Mouse (Mus musculus) bone marrow, adult 2 months (tissue): ENCODE measurements at regions not wholly inside any gene's neighbourhood (a gene's known extent, or its start where the extent isn't known, plus 50 kb on each side); places are given as distances from the start of the nearest gene placed in this dataset.

ENCODE experiments used
- CTCF ChIP-seq: fragments of 200-500 bp; IDR thresholded peaks from 2 replicates; pipeline ENCODE4 v1.5.1; 2011; ENCODE audit warnings: low read length, control low read depth; ENCODE audit not compliant: control insufficient read depth, insufficient read depth
- POLR2A ChIP-seq: fragments of 200-500 bp; IDR thresholded peaks from 2 replicates; pipeline ENCODE4 v1.6.1; 2011; ENCODE audit warnings: low read depth, mild to moderate bottlenecking, control low read depth, low read length, borderline replicate concordance; ENCODE audit not compliant: control insufficient read depth

DNA sequence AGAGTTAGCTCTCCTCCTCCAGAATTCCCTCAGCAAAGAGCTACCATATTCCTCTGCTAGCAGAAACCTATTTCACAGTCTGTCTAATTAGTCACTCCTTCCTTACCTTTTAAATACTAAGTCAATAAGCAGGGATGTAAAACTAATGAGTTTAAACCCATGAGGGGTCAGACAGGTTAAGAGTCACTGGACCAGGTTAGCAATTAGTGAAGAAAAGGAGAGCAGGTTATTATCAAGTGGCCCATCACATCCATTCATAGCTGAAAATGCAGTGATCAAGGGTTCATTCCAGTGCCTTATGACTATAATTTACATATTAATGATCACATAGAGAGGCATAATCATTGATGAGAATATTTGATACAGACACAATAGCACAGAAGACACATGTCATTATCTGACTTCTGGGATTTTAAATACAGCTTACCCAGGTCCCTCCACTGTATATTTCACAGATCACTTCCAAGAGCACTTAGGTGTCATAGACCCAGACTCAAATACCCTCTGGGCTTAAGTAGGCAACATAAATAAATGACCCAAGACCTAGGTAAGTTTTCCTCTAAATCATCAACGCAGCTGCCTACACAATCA lies 355.4 kb upstream of the Rgma start:
- TF ChIP-seq POLR2A (no peak), CTCF (no peak)
